Mouse (Mus musculus): ENCODE measurements at regions not wholly inside any gene's neighbourhood (a gene's known extent, or its start where the extent isn't known, plus 50 kb on each side); places are given as distances from the start of the nearest gene placed in this dataset.

DNA sequence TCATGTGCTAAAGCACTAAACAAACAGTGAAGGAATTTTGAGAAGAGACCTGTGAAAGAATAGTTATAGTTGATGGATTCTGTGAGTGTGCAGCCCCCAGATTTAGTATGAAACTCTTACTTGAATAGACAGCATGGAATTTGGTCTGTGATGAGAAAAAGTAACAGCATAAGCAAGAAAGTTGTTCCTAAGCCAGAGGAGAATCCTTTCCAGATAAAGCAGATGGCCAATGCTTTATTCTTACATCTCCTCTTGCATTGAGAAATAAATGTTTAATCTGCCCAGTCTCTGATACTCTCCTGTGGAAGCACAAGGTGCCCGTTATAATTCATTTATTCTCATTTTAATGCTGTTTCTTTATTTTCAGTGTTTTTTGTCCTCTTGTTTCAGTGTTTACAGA lies 263.5 kb downstream of the Tecrl start:
- no peak for DNase-seq
- intact Hi-C loops (cut with DNase I): no loop called here

DNA sequence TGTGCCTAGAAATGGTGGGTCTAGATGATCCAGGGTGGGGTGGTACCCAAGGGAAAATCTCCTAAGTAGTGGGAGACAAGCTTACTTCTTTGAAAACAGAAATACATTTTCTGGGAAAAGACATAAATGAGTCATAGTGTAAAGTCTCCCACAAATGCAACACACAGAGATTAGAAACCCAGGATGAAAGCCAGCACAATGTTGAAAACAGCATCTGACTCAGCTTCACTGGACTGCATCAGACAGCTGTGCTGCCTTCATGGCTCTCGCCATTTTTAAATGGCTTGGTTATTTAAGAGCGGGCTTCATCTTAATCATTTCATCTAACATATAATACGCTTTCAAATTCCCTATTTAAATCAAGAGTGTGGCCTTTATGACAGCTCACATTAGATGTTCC lies 300.2 kb downstream of the Tecrl start:
- no peak for DNase-seq
- intact Hi-C loops (cut with DNase I): no loop called here

GRCm38 (mm10) chr5:83047214-83047613 lies 307.8 kb downstream of the Tecrl start:
- intact Hi-C loops (cut with DNase I): no loop called here
- DNase-seq: no peak

GRCm38 (mm10) chr5:83029703-83030102 lies 325.3 kb downstream of the Tecrl start:
- no peak for DNase-seq
- intact Hi-C loops (cut with DNase I): no loop called here

GRCm38 (mm10) chr5:83006038-83006437 lies 349.0 kb downstream of the Tecrl start:
- no peak for DNase-seq
- intact Hi-C loops (cut with DNase I): no loop called here

GRCm38 (mm10) chr5:82989056-82989455 lies 365.9 kb downstream of the Tecrl start:
- peak; percentile 92 for DNase-seq

GRCm38 (mm10) chr5:82969315-82969714 lies 385.7 kb downstream of the Tecrl start:
- peak; percentile 16 for DNase-seq
- intact Hi-C loops (cut with DNase I): no loop called here

More at GRCm38 (mm10) chr5:82989056-82989455, 365.9 kb downstream of the Tecrl start:
- intact Hi-C loops (cut with DNase I): no loop called here

DNA sequence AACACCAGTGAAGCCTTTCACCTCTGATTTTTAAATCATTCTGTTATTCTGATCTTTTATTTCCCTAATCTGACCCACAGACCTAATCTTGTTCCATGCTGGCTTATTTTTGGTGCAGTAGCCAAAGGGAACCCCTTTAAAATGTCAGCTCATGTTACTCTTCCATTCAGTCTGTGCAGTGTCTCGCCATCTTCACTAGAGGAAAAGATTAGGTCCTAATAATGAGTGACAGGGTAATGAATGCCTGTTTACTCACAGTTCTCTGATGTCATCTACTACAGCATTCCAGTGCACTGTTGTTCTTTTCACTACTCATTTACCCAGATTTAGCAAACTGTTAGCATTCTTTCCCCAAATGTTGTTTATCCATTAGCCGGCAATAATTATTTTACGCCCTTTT lies 388.2 kb downstream of the Tecrl start:
- intact Hi-C loops (cut with DNase I): no loop called here
- DNase-seq: no peak

DNA sequence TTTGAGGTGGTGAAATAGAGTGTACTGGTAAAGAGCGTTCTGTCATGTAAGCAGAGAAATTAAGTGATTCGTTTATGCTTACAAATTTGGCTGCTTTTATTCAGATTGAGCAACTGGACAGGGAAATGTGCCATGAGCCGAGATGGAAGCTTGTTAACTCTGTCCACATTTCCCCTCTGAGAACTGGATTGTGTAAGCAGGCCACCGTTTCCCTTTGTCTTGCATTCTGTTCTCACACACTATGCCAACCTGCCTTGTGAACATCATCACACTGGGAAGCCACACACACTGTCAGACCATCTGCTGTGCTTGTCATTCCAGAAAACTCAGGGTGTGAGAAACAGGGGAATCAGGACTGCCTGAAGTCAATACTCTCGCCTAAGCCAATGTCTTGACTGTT lies 388.8 kb downstream of the Tecrl start:
- intact Hi-C loops (cut with DNase I): no loop called here
- peak; percentile 74 for DNase-seq

DNA sequence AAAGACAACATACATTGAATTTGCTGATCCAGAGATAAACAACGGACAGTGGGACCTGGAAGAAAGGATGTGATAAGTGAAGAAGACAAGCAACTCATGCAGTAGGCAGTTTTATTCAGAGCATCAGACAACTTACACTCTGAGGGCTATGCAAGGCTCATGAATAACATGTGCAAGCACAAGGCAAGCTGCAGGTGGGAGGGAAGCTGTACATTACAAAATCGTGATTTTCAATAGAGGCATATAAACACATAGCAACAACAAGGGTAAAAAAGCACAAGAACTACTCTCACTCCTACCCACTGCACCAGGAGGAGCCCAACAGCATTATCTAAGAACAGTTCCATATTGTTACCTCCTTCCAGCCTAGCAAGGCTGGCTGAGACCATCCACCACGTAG lies 390.5 kb downstream of the Tecrl start:
- intact Hi-C loops (cut with DNase I): no loop called here
- no peak for DNase-seq

- intact Hi-C loops (cut with DNase I): no loop called here
- no peak for DNase-seq
Observed at GRCm38 (mm10) chr5:82956012-82956411, 399.0 kb downstream of the Tecrl start.

GRCm38 (mm10) chr5:82947060-82947459 lies 407.9 kb downstream of the Tecrl start:
- intact Hi-C loops (cut with DNase I): no loop called here
- no peak for DNase-seq

- intact Hi-C loops (cut with DNase I): no loop called here
- peak; percentile 55 for DNase-seq
Observed at GRCm38 (mm10) chr5:82939786-82940185, 415.2 kb downstream of the Tecrl start.

GRCm38 (mm10) chr5:82899347-82899746 lies 455.6 kb downstream of the Tecrl start:
- intact Hi-C loops (cut with DNase I): no loop called here

GRCm38 (mm10) chr5:82898912-82899311 lies 456.1 kb downstream of the Tecrl start:
- DNase-seq: no peak
- intact Hi-C loops (cut with DNase I): no loop called here

More at GRCm38 (mm10) chr5:82899347-82899746, 455.6 kb downstream of the Tecrl start:
- DNase-seq: peak; percentile 93

DNA sequence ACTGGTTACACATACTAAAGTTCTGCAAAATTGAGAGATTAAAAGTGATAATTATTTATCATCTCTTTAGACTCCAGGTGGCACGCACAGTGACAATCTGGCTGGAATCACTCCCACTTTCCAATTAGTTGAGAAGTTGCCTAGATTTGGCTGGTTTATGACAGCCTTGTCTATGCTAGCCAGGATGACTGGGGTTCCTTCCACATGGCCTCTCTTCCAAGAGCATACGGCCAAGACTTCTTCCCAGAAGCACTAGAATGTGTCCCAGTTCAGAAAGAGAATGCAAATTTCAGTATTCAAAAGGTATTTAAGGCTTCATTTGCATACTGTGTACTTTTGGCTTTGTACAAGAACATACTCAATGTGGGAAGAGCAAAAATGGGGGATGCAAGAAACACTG lies 456.6 kb downstream of the Tecrl start:
- intact Hi-C loops (cut with DNase I): no loop called here

DNA sequence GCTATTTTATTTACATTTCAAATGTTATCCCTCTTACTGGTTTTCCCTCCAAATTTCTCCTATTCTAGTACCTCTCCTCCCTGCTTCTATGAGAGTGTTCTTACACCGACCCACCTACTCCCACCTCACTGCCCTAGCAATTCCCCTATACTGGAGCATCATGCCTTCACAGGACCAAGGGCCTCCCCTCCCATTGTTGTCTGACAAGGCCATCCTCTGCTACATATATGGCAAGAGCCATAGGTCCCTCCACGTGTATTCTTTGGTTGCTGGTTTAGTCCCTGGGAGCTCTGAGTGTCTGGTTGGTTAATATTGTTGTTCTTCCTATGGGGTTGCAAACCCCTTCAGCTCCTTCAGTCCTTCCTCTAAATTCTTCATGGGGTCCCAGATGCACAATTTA lies 485.7 kb downstream of the Tecrl start:
- intact Hi-C loops (cut with DNase I): no loop called here
- no peak for DNase-seq

More for the DNA sequence above, 456.6 kb downstream of the Tecrl start:
- peak; percentile 45 for DNase-seq

- DNase-seq: no peak
- intact Hi-C loops (cut with DNase I): no loop called here
Observed at GRCm38 (mm10) chr5:82864347-82864746, 490.6 kb downstream of the Tecrl start.

DNA sequence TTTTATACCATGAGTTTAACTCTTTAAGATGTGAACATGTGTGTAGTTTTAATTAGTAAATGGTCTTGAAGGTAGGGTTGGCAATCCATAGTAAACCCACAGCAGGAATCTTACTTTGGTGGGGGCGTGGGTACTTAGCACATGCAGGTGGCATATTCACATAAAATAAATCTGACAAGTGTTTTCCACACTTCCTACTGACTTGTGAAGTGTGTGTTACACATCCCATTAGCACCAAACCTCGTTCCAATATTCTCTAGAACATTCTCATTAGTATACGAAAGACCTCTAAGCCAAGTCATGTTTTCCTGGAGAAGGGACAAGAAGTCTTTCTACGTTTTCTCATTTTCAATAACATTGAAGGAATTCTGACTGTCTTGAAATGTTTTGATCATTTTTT lies 529.7 kb downstream of the Tecrl start:
- DNase-seq: no peak

GRCm38 (mm10) chr5:82793197-82793596 lies 561.8 kb downstream of the Tecrl start:
- DNase-seq: no peak
- intact Hi-C loops (cut with DNase I): no loop called here

More for the DNA sequence above, 529.7 kb downstream of the Tecrl start:
- intact Hi-C loops (cut with DNase I): no loop called here

All from left cerebral cortex, postnatal 4 days (tissue).